Mouse (Mus musculus): ENCODE measurements around the gene Capn10. TPM values are rescaled to one million over a fixed set of nuclear protein-coding genes. Genes with fewer than 3 reads are reported as not detected.

The Capn10 gene
- polyA plus RNA-seq, 1 experiment from 2014 or later, result 29.1 TPM

- H3K9me3 ChIP-seq, result no peaks in the 10 kb centered on the region
- H3K27me3 ChIP-seq, result no peaks in the 10 kb centered on the region
- ATAC-seq (ENCODE audit: insufficient number of reproducible peaks, low FRiP score, low TSS enrichment, low read depth), result no peak
- WGBS, result 86% methylated on average over 3 of the region's 3 CpGs
- peaks cover 44% of the 10 kb centered on the region for H3K4me1 ChIP-seq
- H3K36me3 ChIP-seq, result no peaks in the 10 kb centered on the region
- no peak overlapping the region for H3K27ac ChIP-seq
- H3K9ac ChIP-seq, result no peak overlapping the region
- H3K4me3 ChIP-seq, result no peak overlapping the region
- no peak overlapping the region for H3K4me2 ChIP-seq
These were observed 25.5 kb upstream of the Capn10 start for GRCm38 (mm10) chr1:92908664-92909063.

GRCm38 (mm10) chr1:92909068-92909467, 25.1 kb upstream of the Capn10 start:
- Histone ChIP-seq H3K27me3 (no peaks in the 10 kb centered on the region), H3K4me2 (no peak overlapping the region), H3K36me3 (no peaks in the 10 kb centered on the region), H3K27ac (no peak overlapping the region), H3K9me3 (no peaks in the 10 kb centered on the region), H3K4me3 (no peak overlapping the region), H3K4me1 (peaks cover 44% of the 10 kb centered on the region), H3K9ac (no peak overlapping the region)
- 66% methylated on average over 4 of the region's 4 CpGs for WGBS
- no peak for ATAC-seq (ENCODE audit: insufficient number of reproducible peaks, low FRiP score, low TSS enrichment, low read depth)

- Histone ChIP-seq H3K36me3 (peaks cover 13% of the 10 kb centered on the region), H3K4me3 (peak within 1 kb of the TSS; percentile 80), H3K9ac (peak within 1 kb of the TSS; percentile 87), H3K27ac (peak within 1 kb of the TSS; percentile 91), H3K27me3 (no peaks in the 10 kb centered on the region), H3K4me1 (peaks cover 44% of the 10 kb centered on the region), H3K9me3 (no peaks in the 10 kb centered on the region), H3K4me2 (peak within 1 kb of the TSS; percentile 92)
- WGBS, result under 1% methylated on average over 39 of the region's 57 CpGs
- peak; percentile 57 for ATAC-seq (ENCODE audit: insufficient number of reproducible peaks, low FRiP score, low TSS enrichment, low read depth)
These were observed 23.8 kb upstream of the Capn10 start, which contains the start of gene Rnpepl1 for GRCm38 (mm10) chr1:92910239-92910885. Gene Rnpepl1, plus strand, starts transcription at chr1:92910783.

- peaks cover 44% of the 10 kb centered on the region for H3K4me1 ChIP-seq
- peak overlapping the region; percentile 87 for H3K9ac ChIP-seq
- H3K9me3 ChIP-seq, result no peaks in the 10 kb centered on the region
- peak; percentile 5 for ATAC-seq (ENCODE audit: insufficient number of reproducible peaks, low FRiP score, low TSS enrichment, low read depth)
- H3K4me3 ChIP-seq, result peak overlapping the region; percentile 80
- no peaks in the 10 kb centered on the region for H3K27me3 ChIP-seq
- peak overlapping the region; percentile 92 for H3K4me2 ChIP-seq
- WGBS, result under 1% methylated on average over 85 of the region's 85 CpGs
- H3K36me3 ChIP-seq, result peaks cover 20% of the 10 kb centered on the region
- H3K27ac ChIP-seq, result peak overlapping the region; percentile 91
These were observed 23.1 kb upstream of the Capn10 start for GRCm38 (mm10) chr1:92910925-92911720.

- ATAC-seq (ENCODE audit: insufficient number of reproducible peaks, low FRiP score, low TSS enrichment, low read depth), result no peak
- Histone ChIP-seq H3K27me3 (no peaks in the 10 kb centered on the region), H3K9ac (peak overlapping the region; percentile 87; the same call in 1 of the 2 replicates), H3K9me3 (no peaks in the 10 kb centered on the region), H3K4me1 (peaks cover 40% of the 10 kb centered on the region), H3K36me3 (peaks cover 26% of the 10 kb centered on the region), H3K4me2 (peak overlapping the region; percentile 92), H3K4me3 (peak overlapping the region; percentile 80), H3K27ac (peak overlapping the region; percentile 91)
- WGBS, result 41% methylated on average over 8 of the region's 8 CpGs
These were observed 22.4 kb upstream of the Capn10 start for GRCm38 (mm10) chr1:92911721-92912138.

- WGBS, result 21% methylated on average over 1 of the region's 1 CpGs
- peak overlapping the region; percentile 92 for H3K4me2 ChIP-seq
- peaks cover 32% of the 10 kb centered on the region for H3K36me3 ChIP-seq
- no peaks in the 10 kb centered on the region for H3K27me3 ChIP-seq
- ATAC-seq (ENCODE audit: insufficient number of reproducible peaks, low FRiP score, low TSS enrichment, low read depth), result no peak
- H3K9ac ChIP-seq, result no peak overlapping the region
- H3K9me3 ChIP-seq, result no peaks in the 10 kb centered on the region
- H3K4me1 ChIP-seq, result peaks cover 39% of the 10 kb centered on the region
- peak overlapping the region; percentile 80 for H3K4me3 ChIP-seq
- 0 out of 2 replicates have a peak overlapping the region, but pooled peaks have one; percentile 30 for H3K27ac ChIP-seq
These were observed 21.9 kb upstream of the Capn10 start for GRCm38 (mm10) chr1:92912286-92912685.

GRCm38 (mm10) chr1:92914239-92914638, 19.9 kb upstream of the Capn10 start:
- Histone ChIP-seq H3K27ac (no peak overlapping the region), H3K4me2 (no peak overlapping the region), H3K4me1 (peaks cover 30% of the 10 kb centered on the region), H3K36me3 (peaks cover 52% of the 10 kb centered on the region), H3K4me3 (no peak overlapping the region), H3K27me3 (no peaks in the 10 kb centered on the region), H3K9me3 (no peaks in the 10 kb centered on the region), H3K9ac (no peak overlapping the region)
- no peak for ATAC-seq (ENCODE audit: insufficient number of reproducible peaks, low FRiP score, low TSS enrichment, low read depth)
- 74% methylated on average over 4 of the region's 4 CpGs for WGBS

GRCm38 (mm10) chr1:92914993-92915392, 19.2 kb upstream of the Capn10 start:
- no peaks in the 10 kb centered on the region for H3K27me3 ChIP-seq
- H3K4me2 ChIP-seq, result no peak overlapping the region
- H3K4me1 ChIP-seq, result peaks cover 23% of the 10 kb centered on the region
- H3K9me3 ChIP-seq, result no peaks in the 10 kb centered on the region
- no peak overlapping the region for H3K4me3 ChIP-seq
- 95% methylated on average over 11 of the region's 11 CpGs for WGBS
- H3K27ac ChIP-seq, result no peak overlapping the region
- H3K9ac ChIP-seq, result no peak overlapping the region
- ATAC-seq (ENCODE audit: insufficient number of reproducible peaks, low FRiP score, low TSS enrichment, low read depth), result no peak
- peaks cover 59% of the 10 kb centered on the region for H3K36me3 ChIP-seq

- no peak for ATAC-seq (ENCODE audit: insufficient number of reproducible peaks, low FRiP score, low TSS enrichment, low read depth)
- Histone ChIP-seq H3K4me3 (no peak overlapping the region), H3K36me3 (peaks cover 72% of the 10 kb centered on the region), H3K4me2 (no peak overlapping the region), H3K4me1 (peaks cover 14% of the 10 kb centered on the region), H3K27ac (no peak overlapping the region), H3K9me3 (no peaks in the 10 kb centered on the region), H3K27me3 (no peaks in the 10 kb centered on the region), H3K9ac (no peak overlapping the region)
- 93% methylated on average over 9 of the region's 9 CpGs for WGBS
These were observed 17.5 kb upstream of the Capn10 start for GRCm38 (mm10) chr1:92916725-92917124.

- no peak for ATAC-seq (ENCODE audit: insufficient number of reproducible peaks, low FRiP score, low TSS enrichment, low read depth)
- Histone ChIP-seq H3K4me3 (no peak overlapping the region), H3K9ac (no peak overlapping the region), H3K27me3 (no peaks in the 10 kb centered on the region), H3K9me3 (no peaks in the 10 kb centered on the region), H3K27ac (no peak overlapping the region), H3K4me1 (no peaks in the 10 kb centered on the region), H3K4me2 (no peak overlapping the region), H3K36me3 (peaks cover 71% of the 10 kb centered on the region)
- WGBS, result 90% methylated on average over 11 of the region's 11 CpGs
These were observed 15.0 kb upstream of the Capn10 start for GRCm38 (mm10) chr1:92919151-92919550.

GRCm38 (mm10) chr1:92919775-92920174, 14.4 kb upstream of the Capn10 start:
- H3K36me3 ChIP-seq, result peaks cover 65% of the 10 kb centered on the region
- no peaks in the 10 kb centered on the region for H3K9me3 ChIP-seq
- no peaks in the 10 kb centered on the region for H3K4me1 ChIP-seq
- no peak overlapping the region for H3K4me2 ChIP-seq
- no peak for ATAC-seq (ENCODE audit: insufficient number of reproducible peaks, low FRiP score, low TSS enrichment, low read depth)
- H3K27ac ChIP-seq, result no peak overlapping the region
- H3K27me3 ChIP-seq, result no peaks in the 10 kb centered on the region
- 82% methylated on average over 12 of the region's 12 CpGs for WGBS
- H3K4me3 ChIP-seq, result no peak overlapping the region
- no peak overlapping the region for H3K9ac ChIP-seq

Data from limb, embryonic 15.5 days (tissue).